14 mouse cellular contexts compared by ENCODE assay signal in genomic region chr15:88386711-88387110, GRCm38 (mm10).
"Had no signal": no experiment of that assay in that cellular context is flagged by ENCODE, and none has a peak within 500 bp of the region (broad histone marks: within the 10 kb centered on the region; RNA-seq: fewer than 3 reads in every experiment).

No protein-coding gene starts in this region.

- ATAC-seq: lung, postnatal 0 days had no signal

- H3K4me2 ChIP-seq: kidney, embryonic 15.5 days; liver, embryonic 11.5 days; liver, embryonic 15.5 days; neural tube, embryonic 15.5 days had no signal

- H3K27me3 ChIP-seq: liver, embryonic 15.5 days; neural tube, embryonic 15.5 days had no signal

- DNase-seq: kidney, postnatal 14 days; lung, adult 2 months; lung, postnatal 36 days; midbrain, embryonic 14.5 days; right cerebral cortex, postnatal 25 days; thymus, postnatal 4 days had no signal

- H3K27ac ChIP-seq: kidney, embryonic 15.5 days; limb, embryonic 10.5 days; liver, embryonic 15.5 days; neural tube, embryonic 15.5 days; stomach, postnatal 0 days had no signal

- H3K9me3 ChIP-seq: kidney, embryonic 15.5 days; limb, embryonic 10.5 days; neural tube, embryonic 15.5 days had no signal

- H3K36me3 ChIP-seq: kidney, embryonic 15.5 days; limb, embryonic 10.5 days; liver, embryonic 15.5 days; neural tube, embryonic 15.5 days had no signal

- H3K4me3 ChIP-seq: kidney, embryonic 15.5 days; limb, embryonic 10.5 days; liver, embryonic 15.5 days; myocyte; neural tube, embryonic 15.5 days had no signal

- H3K9ac ChIP-seq: kidney, embryonic 15.5 days; liver, embryonic 15.5 days; neural tube, embryonic 15.5 days had no signal

- H3K4me1 ChIP-seq: kidney, embryonic 15.5 days; liver, embryonic 15.5 days had no signal
